Mouse (Mus musculus) R1 (cell line): ENCODE measurements around the gene Ccdc148.

Source experiments
- DNase-seq: peaks from one replicate; pipeline ENCODE4 v3.0.0-alpha.2; 2018; ENCODE audit warnings: low read depth, low spot score

The Ccdc148 gene

DNA sequence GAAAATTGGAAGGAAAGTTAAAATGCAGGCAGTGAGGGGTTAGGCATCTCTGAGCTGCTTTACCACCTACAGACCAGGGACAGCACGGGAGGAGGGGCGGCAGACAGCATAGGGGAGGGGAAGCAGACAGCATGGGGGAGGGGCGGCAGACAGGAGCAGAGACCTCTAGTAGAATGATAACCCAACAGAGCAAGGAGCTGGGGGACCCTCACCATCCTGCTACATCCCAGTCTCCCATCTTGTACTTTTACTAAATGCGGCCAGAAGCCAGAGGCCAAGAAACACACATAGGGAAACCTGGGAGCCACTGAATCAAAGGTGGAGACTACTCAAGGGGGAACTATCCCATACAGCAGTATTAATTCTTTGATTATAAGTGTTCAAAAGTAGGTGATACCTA, 242.1 kb downstream of the Ccdc148 start:
- DNase-seq, result no peak

DNA sequence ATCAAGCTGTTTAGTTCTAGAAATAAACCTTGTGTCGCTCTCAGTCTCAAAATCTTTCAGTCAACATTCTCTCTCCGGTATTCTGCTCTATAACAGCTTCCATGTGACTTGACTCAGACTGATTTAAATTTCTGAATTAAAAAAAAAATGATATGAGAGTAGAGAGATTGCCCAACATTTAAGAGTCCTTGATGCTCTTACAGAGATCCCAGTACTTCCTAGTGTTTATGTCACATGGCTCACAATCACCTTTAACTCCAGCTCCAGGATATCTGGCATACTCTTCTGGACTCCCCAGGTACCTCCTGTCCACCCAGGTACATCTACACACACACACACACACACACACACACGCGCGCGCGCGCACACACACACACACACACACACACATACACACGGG, 248.1 kb downstream of the Ccdc148 start:
- no peak for DNase-seq

DNA sequence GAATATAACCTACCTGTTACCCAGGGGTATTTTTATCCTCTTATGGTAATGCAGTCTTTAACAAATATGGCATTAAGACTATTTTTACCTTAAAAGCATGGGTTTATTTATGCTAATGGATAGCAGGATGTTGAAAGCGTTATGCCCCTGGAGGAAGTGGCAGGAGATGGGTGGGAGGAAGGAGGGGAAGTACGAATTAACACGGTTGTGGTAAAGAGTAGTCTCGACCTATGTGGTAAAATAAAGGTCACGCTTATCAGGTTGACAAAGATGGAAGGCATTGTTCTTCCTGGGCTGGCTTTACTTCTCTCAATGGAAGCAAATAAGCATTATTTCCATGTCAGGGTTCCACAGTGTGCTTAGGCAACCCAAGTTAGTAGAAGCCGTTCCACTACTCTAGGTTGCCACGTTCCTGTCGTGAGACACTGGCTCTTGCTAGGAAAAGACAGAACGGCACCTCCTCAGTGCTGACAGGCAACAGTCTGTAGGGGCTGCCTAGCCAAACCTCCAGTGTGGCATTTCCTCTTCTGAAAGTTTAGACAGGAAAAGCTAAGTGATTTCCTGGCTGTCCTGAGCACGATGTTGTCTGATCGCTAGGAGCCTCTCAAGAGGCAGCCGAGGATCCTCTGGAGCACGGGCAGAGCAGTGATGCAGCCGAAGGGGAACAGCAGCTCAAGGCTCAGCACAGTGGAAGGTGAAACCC, 253.5 kb downstream of the Ccdc148 start:
- no peak for DNase-seq

DNA sequence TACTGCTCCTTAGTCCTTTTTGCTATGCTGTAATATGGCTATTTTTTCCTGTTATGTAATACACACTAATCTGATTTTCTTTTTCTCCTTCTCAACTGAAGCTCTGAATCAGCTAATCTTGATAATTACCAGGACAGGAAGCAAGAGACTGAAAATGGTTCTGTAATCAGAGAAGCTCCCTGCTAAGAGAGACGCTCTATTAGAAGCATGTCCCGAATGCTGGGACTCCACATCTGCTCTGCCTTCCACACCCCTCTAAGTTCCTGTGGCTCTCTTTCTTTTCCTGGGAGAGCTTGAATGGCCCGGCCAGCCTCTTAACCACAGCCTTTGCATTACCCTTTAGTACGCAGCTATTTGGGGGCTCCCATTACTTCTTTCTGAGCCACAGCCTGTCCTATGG, 255.4 kb downstream of the Ccdc148 start:
- no peak for DNase-seq

DNA sequence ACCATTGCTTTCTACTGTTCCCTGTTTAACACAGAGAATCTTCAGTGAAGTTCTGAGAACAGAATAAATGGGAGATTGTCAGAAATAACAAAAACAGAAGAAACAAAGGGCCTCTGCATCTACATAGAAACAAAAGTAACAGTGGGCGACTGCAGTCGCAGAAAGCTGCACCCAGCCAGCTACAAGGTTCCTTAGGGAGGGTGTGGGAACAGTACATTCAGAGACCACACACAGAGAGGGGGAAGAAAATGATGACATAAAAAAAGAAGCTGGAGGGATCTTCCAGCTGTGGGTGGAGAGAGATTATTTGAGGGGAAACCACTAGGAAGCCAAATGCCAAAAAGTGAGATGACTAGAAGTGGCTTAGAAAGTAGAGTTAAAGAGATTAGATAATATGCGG, 280.6 kb downstream of the Ccdc148 start:
- DNase-seq, result peak; percentile 52

DNA sequence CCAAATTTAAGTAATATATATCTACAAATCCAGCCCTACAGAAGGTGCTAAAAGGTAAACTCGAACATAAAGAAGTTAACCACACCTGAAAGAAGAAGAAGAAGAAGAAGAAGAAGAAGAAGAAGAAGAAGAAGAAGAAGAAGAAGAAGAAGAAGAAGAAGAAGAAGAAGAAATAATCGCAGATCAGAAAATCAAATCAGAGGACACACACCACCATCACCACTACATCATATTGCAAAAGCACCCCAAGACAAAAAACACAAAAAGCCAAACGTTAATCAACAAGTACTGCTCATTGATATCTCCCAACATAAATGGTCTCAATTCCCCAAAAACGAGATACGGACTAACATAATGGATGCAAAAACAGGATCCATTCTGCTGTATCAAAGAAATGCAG, 301.3 kb downstream of the Ccdc148 start, which contains the start of gene Gm11099:
Gene Gm11099, plus strand, starts transcription at position 301 of the 400 bp plus-strand sequence.
- no peak for DNase-seq

DNA sequence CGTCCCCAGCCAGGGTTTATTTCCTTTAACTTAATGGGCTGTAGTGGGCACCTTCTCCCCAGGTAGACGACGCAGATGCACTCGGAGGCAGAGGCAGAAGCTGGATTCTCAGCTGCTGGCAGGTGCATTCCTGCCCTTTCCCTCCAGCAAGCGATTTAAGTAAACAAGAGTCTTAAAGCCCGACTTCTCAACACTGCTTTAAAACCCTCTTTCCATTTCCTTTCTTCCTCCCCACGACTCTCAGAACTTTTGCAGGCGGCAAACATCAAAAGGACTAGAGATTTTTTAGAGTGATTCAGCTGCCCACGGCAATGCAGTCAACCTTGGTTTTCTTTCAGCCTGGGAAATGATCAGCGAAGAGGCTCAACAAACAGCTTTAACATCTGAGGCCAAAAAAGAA, 316.0 kb downstream of the Ccdc148 start:
- no peak for DNase-seq

DNA sequence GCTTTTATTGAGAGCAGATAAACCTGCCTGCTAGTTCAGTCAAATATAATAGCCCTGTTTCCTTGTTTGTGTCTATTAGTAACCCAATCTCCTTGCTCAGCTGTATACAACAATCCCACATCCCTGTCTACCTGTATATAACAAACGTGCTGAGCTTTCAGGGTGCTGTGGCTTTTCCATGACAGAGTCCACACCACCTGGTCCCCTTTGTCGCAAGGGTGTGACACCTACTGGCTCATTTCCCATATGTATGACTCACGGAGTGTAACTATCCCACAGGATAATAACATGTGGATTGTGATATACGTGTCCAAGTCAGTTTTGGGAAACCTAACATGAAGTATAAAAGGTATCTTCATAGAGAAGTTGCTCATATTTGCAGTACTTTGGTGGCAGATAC, 318.0 kb downstream of the Ccdc148 start:
- DNase-seq, result no peak

DNA sequence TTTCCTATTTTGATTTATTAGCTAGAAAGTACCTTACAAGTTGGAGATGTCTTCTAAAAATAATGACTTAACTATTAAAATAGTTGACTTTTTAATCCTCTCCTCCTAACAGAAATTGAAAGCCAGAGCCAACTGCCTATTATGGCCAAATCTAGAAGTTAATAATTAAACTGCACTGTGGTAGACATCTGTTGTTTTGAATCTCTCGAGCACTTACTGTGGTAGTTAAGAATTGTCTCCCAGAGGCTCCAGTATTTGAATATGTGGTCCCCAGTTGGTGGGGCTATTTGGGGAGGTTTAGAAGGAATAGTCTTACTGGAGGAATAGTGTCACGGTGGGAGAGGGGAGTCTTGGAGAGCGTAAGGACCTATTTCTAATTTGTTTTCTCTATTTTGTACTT, 319.5 kb downstream of the Ccdc148 start:
- DNase-seq, result no peak

DNA sequence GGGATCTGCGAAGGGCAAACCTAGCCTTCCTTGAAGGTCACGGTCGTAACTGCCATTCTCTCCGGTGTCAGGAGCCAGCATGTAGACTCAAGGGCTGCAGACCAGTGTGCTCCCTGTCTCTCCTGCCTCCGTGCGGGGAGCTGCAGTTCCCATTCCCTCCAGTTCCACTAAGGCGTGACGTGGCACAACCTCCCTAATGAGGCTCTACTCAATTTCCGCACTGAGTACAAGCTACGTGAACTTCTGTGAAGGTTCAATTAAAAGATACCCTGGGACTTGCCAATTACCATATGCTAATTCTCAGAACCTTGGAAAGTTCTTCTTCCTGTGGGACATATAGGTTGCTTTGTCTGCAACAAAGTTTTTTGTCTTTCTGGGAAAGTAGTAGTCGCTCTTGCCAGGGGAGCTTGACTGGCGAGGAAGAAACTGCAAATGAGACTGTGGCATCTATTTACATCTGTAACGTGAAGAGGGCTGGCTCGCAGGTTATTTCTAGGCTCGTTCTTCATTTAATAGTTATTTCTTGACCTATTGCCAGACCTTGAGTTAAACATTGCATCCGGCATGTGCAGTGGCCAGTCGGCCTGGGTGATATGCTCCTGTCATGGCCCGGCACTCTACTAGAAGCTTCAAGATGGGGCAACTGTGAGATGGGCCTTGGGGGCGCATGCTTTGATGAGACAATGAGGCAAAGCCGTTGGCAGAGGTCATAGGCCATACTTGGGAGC, 328.1 kb downstream of the Ccdc148 start:
- DNase-seq, result peak; percentile 67

DNA sequence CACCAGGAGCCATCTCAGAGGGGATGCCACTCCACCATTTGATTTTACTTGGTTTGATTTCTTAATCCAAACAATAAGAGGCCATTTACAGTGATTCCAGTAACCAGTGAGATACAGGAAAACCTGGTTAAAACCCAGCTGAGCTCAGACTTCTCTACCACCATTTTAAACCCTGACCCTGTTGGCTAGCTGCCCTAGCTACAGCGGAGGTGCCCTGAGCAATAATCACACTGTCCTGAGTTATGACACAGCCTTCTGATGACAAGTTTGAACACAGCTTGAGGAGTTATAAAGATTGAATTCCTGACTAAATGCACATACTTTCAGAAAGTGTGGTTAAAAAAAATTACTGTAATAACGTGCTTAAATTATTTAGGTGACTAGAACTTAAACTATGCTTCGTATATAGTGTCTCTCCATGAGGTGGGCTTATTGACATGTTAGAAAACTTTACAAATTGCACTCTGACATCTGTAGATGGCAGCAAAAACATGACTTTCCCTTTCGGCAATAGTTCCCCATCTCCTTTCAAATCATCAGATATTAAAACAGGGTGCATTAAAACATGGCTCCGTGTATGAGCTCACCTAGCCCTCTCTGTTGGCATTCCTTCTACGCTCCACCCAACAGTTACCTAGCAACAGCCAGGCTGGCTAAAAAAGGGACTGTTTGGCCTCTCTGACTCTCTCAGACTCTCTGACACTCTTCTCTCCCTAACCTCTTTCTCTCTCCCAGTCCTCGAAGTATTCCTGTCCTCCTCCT, 330.3 kb downstream of the Ccdc148 start:
- DNase-seq, result peak; percentile 52

DNA sequence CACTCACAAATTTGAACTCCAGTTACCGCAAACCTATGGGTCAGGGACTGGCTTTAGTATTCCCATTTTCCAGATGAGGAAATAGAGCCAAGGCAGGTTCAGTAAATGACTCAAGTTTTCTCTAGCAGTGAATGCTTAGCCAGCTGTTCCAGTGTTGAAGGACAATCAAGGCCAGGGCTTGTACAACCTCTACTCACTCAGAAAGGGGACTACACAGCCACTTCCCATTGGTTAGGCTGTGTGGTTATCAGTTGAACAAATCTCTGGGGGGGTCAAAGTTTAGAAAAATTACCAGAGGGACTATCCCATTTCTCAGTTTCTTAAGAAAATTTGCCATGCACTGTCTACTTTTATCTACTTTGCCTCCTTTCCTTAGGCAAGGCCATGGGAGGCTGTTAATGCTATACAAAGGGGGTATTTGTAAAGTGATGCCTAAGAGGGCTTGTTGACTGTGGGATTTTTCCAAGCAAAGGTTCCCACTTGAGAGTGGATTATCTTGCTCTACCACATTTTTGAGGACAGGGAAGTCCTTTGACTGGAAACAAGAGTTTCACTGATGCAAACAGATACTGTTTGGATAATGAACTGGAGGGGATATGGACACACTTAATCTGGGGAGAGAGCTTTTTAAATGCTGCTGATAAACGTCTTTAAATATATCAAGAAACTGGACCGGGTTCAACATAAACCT, 331.4 kb downstream of the Ccdc148 start:
- DNase-seq, result no peak

DNA sequence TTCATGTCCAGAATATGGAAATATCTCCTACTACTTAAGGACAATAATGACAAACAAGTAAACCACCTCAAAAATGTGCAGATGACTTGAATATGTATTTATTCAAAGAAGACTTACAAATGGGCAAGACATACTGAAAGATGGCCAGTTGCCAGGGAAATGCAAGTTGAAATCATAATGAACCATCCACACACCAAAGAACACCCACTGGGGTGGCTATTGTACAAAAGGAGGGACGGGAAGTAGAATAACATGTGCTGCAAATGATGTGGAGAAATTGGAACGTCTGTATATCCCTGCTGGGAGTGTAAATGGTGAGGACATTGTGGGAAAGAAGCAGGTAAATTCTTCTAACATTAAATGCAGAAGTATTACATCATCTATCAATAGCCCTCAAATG, 347.5 kb downstream of the Ccdc148 start:
- DNase-seq, result no peak

DNA sequence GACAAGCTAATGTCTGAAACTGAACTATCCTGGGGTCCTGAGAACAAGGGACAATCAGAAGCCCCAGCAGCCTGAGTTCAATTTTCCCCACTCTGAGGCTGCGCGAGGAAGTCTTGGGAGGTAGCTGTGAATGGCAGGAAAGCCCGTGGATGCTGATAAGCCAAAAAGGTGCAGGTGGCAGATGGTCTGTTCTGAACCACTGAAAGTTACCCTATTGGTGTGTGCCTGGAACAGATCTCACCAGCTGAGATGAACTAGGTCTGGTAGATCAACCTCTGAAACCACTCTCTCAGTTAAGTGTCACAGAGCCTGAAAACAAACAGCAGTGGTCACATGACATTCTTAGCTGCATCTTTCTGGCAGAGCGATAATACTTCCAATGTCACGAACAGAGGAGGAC, 360.9 kb downstream of the Ccdc148 start:
- no peak for DNase-seq

DNA sequence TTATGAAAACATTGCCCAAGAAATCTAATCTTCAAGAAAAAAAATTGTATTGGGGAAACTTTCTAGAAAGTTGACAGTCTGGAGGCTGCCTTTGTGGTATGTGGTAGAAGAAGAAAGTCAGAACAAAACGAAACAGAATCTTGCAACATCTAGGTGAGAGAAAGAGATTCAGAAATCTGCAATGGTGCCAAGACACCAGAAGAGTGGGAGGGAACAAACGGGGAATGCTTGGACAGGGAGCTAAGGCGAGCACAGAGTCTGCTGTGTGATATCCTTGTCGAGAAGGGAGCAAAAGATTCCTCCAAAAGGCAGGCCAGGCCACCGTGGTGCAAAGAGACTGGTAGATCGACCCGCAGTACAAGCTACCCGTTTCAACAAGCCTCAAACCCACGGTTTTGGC, 361.4 kb downstream of the Ccdc148 start:
- DNase-seq, result no peak

DNA sequence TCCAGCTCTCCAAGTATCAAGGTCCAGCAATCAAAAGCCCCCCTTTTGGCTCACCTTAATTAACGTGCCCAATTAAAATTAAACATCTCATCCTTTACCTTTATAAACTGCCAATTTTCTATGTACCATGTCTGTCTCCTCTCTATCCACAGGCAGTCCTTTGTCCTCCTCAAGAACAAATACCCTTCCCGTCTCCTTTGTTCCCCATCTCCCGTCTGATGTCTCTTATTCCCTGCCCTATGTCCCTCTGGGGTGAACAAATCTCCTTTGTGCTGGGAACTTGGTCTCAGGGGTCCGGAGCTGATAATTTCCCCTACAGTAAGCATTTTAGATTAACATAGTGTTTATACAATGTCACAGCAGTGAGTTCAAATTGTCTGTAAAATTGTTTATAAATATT, 363.0 kb downstream of the Ccdc148 start:
- no peak for DNase-seq

DNA sequence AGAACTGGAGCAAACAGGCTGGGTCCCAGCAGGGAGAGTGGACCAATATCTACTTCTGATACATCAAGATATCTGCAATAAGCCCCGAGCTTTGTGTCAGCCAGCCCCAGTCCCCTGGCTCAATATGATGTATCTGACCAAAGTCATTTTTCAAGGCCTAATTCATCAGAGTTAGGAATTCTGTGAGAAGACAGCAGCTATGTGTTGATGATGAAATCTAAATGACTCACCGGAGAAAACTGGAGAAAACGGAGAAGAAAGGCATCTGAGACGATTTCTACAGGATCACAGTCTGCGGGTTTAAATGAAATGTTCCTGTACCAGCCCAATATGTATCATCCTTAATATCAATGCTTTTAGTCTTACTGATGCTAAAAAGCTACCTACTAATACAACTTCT, 365.1 kb downstream of the Ccdc148 start:
- no peak for DNase-seq

DNA sequence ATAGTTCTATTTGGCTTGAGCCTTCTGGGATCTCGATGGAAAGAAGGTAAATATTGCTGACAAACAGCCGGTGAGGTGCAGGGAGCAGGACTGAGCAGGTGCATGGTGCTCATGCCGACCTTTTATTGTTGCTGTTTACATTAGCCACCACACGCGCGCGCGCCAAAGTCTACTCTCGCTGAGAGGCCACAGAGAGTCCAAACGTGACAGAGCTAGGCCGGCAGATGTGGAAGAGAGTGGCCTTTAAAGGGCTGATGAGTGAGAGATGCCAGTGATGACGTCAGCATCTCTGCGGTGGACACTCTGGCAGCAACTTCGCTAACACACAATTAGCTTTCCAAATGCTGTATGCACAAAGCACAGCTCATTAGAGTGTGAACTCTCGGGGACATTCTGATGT, 366.0 kb downstream of the Ccdc148 start:
- DNase-seq, result peak; percentile 14

DNA sequence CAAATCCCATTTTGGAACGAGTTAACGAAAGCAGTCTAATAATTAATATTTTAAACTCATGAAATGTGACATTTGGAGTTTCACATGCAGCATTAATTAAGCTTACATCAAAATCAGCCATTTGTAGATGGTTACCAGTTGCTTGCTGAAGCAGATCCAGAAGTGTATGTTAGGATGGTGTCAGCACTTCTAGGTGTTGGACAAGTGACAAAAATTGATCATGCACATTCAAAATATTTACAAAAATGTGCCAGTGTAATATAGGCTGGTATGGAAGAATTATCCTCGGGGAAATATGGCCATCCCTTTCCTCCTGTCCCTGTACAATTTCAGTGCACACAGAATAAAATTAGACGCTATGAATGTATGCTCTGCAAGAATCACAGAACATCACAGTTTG, 370.1 kb downstream of the Ccdc148 start:
- no peak for DNase-seq

DNA sequence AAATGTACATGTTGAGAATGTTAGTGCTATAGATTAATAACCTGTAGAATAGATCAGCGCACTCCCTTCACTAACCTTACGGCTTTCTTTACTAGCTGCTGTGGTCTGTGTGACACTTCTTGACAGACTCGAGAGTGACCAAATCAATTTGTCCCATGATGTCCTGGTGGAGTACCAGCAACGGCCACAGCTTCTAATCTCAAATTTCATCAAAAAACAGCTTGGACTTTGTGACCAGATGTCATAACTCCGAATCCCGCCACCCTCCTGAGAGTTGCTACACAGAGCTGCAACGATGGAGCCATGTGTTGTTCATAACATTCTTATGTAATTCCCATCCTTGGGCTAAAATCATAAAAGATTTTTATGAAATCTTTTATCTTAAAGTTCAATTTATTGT, 370.5 kb downstream of the Ccdc148 start:
- no peak for DNase-seq

DNA sequence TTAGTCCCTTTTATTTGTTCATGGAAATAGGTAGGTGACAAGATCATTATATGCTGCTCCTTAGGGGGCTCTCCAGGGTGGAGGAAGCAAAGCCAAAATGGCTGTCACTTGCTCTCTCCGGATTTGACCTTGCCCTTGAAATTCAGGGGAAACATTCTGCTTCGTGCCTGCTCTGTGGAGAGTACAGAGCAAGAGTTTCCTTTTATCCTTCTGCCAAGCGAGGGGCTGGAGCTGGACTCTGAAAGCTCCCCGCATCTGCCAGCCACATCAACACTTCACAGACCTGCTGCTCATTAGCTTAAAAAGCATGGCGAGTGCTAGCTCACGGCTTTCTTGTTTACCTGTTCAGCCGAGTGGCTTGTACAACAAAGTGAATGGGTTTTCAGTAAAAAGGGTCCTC, 373.1 kb downstream of the Ccdc148 start:
- no peak for DNase-seq

DNA sequence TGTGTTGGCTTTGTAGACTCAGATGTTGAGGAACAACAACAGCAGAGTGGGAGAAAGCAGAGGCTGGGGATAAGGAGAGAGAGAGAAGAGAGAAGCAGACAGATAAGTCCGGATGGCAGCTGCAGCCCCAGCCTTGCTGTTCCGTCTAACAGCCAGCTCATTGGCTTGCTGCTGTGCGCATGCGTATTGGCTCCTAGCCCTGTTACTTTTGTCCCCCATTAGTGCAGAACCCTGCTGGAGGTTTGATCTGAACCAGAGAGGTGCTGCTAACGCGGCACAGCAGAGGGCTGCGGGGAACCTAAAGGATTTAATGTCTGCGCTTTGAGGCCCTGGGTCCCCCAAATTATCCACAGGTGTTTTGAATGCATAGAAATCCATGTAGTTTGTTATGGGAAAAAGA, 373.8 kb downstream of the Ccdc148 start:
- peak; percentile 32 for DNase-seq
